Mouse (Mus musculus) heart, postnatal 14 days (tissue): ENCODE data around the gene H2-T3. TPM values are rescaled to one million over a fixed set of nuclear protein-coding genes. Genes with fewer than 3 reads are reported as not detected.
"Not testable (repeated sequence)": the region's sequence is repeated elsewhere in the genome, so short reads cannot be mapped to it uniquely, and the experiment has no call there.

Experiments used
- DNase-seq, 2 experiments: peaks; one replicate each; pipeline ENCODE4 v3.0.0; 2021 to 2022
- intact Hi-C: fragments of 180-260 bp; cut with DNase I; formaldehyde crosslinking; loops from one replicate; pipeline ENCODE4 v1.15.1; 2025
- total RNA-seq, 2 experiments: library from RNA; stranded (reverse); gene quantifications; 2 replicates each; pipeline ENCODE4 v1.2.3; 2021

Gene H2-T3
- total RNA-seq, 2 experiments from 2014 or later, result 0.31 to 3.1 TPM

DNA sequence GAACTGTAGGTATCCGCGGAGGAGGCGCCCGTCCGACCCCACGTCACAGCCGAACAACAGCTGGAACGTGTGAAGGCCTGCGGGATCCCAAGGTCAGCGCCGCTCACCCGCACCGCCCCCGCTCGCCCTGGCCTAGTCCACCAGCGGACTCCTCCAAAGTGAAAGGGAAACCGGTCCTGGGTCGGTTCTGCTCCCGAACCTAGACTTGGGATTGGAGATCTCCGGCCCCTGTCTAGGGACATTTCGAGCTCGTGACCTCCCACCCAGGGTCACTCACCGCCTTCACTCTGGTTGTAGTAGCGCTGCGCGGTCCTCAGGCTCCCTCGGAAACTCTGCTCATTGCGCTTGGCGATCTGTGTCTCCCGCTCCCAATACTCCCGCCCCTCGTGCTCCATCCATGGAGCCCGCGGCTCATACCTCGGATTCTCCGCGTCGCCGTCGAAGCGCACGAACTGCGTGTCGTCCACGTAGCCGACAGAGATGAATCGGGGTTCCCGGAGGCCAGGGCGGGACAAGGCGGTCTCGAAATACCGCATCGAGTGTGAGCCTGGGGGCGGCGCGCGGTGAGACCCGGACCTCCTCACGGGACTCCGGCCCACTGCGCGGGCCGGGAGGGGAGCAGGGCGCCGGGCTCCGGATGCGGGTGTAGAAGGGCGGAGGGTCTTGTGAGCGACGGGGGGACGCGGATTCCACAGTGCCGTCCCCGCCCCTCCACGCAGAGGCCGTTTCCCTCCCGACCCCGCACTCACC lies 44.8 kb downstream of the H2-T3 start:
- peak; percentile 10 to 24 for DNase-seq
- intact Hi-C loops, result no loop called here

DNA sequence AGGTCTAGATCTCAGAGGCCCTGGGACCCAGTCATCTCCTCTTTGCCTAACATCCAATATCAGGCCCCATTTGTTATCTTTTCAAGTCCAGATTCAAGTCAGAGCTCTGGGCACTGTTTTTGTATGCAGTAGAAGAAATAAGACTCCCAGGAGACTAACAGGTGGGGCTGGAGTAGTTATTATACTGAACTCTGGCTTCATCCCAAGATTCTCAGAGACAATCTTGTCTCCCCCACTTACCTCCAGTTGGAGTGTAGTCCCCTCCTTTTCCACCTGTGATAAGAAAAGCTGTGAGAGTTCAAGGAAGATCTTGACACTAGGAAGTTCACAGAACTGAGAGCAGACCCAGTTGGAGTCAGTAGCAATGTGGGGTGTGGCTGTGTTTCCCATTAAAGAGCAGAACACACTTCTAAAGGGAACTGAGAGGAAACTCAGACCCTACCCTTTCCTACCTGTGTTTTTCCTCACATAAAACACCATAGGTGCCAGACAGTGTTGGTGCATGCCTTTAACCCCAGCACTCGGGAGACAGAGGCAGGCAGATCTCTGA lies 53.7 kb downstream of the H2-T3 start:
- intact Hi-C loops, result loop anchor here (10.0 kb wide), 1 partner anchor 72 kb away; no protein-coding TSS in a partner anchor
- DNase-seq, result not testable (repeated sequence)

Other genes with a start within 250 kb of the H2-T3 start
- gene Abcf1, start 220.5 kb downstream of the H2-T3 start, total RNA-seq, result 10 to 100 TPM; 65.2 TPM
- 10 to 100 TPM; 23.0 to 26.1 TPM for gene Gnl1, start 210.4 kb downstream of the H2-T3 start, total RNA-seq
- gene Prr3, start 210.1 kb downstream of the H2-T3 start, total RNA-seq, result 1 to 10 TPM; 4.6 to 4.7 TPM
- gene H2-T24, start 169.7 kb downstream of the H2-T3 start, total RNA-seq, result 1 to 10 TPM; 4.7 to 6.0 TPM
- gene H2-T23, start 157.4 kb downstream of the H2-T3 start, total RNA-seq, result 10 to 100 TPM; 23.2 to 24.0 TPM
- 10 to 100 TPM in 1 of 2 experiments, 1 to 10 TPM in 1; 10.0 to 12.4 TPM for gene H2-T22, start 147.5 kb downstream of the H2-T3 start, total RNA-seq
- not detected for gene Gm6034, start 147.3 kb downstream of the H2-T3 start, total RNA-seq
- 1 to 10 TPM; 1.5 to 2.3 TPM for gene Gm11127, start 131.9 kb downstream of the H2-T3 start, total RNA-seq
- not detected for gene Gm19684, start 68.6 kb downstream of the H2-T3 start, total RNA-seq
- not detected for gene Gm7030, start 60.9 kb downstream of the H2-T3 start, total RNA-seq
- gene Gm8909, start 21.8 kb downstream of the H2-T3 start, total RNA-seq, result not detected
- 10 to 100 TPM; 33.1 to 34.2 TPM for gene Rpp21, start 67.8 kb upstream of the H2-T3 start, total RNA-seq
- 1 to 10 TPM; 7.7 to 7.9 TPM for gene Trim39, start 82.0 kb upstream of the H2-T3 start, total RNA-seq
- gene H2-M10.2, start 96.2 kb upstream of the H2-T3 start, total RNA-seq, result not detected
- not detected for gene H2-M10.1, start 135.9 kb upstream of the H2-T3 start, total RNA-seq
- not detected for gene H2-M10.3, start 178.1 kb upstream of the H2-T3 start, total RNA-seq